Mouse (Mus musculus) midbrain, embryonic 14.5 days (tissue): ENCODE measurements around the gene Sv2c. TPM values are rescaled to one million over a fixed set of nuclear protein-coding genes. Genes with fewer than 3 reads are reported as not detected.

Source experiments
- ATAC-seq: fragments of 200-750 bp; cut with Nextera tagmentation; 2 replicates; pipeline ENCODE4 v1.8.0; 2017; ENCODE audit warnings: moderate number of reproducible peaks, moderate library complexity; ENCODE audit not compliant: low FRiP score, low TSS enrichment
- DNase-seq: peaks from one replicate; pipeline ENCODE4 v3.0.0-alpha.2; 2015
- H3K27ac ChIP-seq: fragments of 300-500 bp; sonication (generic); replicated peaks from 2 replicates; pipeline ENCODE4 v1.5.1; 2014; ENCODE audit warnings: mild to moderate bottlenecking, low read depth, low read length, moderate library complexity
- H3K27me3 ChIP-seq: fragments of 300-500 bp; sonication (generic); 2 replicates; pipeline ENCODE4 v1.6.1; 2014; ENCODE audit warnings: low read length, control low read depth, mixed read lengths; ENCODE audit not compliant: control insufficient read depth, insufficient read depth
- H3K36me3 ChIP-seq: fragments of 300-500 bp; sonication (generic); 2 replicates; pipeline ENCODE4 v1.6.1; 2014; ENCODE audit warnings: low read length, control low read depth; ENCODE audit not compliant: control insufficient read depth, insufficient read depth
- H3K4me1 ChIP-seq: fragments of 300-500 bp; sonication (generic); 2 replicates; pipeline ENCODE4 v1.6.1; 2014; ENCODE audit warnings: mild to moderate bottlenecking, antibody characterized with exemption, low read length, control low read depth; ENCODE audit not compliant: control insufficient read depth, insufficient read depth
- H3K4me2 ChIP-seq: fragments of 300-500 bp; sonication (generic); 2 replicates; pipeline ENCODE4 v1.6.1; 2014; ENCODE audit warnings: mild to moderate bottlenecking, low read length, moderate library complexity
- H3K4me3 ChIP-seq: fragments of 300-500 bp; sonication (generic); replicated peaks from 2 replicates; pipeline ENCODE4 v1.5.1; 2014; ENCODE audit warnings: low read depth, low read length
- H3K9ac ChIP-seq: fragments of 300-500 bp; sonication (generic); replicated peaks from 2 replicates; pipeline ENCODE4 v1.6.1; 2014; ENCODE audit warnings: mild to moderate bottlenecking, low read length, moderate library complexity
- H3K9me3 ChIP-seq: fragments of 300-500 bp; sonication (generic); 2 replicates; pipeline ENCODE4 v1.6.1; 2016; ENCODE audit warnings: low read length, control low read depth, mixed read lengths; ENCODE audit not compliant: control insufficient read depth
- WGBS: fragments of 180-500 bp; shearing (Covaris S2); extraction: QIAGEN DNeasy Blood & Tissue Kit; methylation state at CpG from one replicate; pipeline ENCODE4 v1.1.7; 2014; 5-methylcytosine and 5-hydroxymethylcytosine counted together
- polyA plus RNA-seq: library from polyadenylated mRNA; unstranded; fragments of >200 nt; fragmentation: Nextera tagmentation; extraction: Ambion mirVana; gene quantifications from 2 replicates; pipeline ENCODE4 v1.2.1, GENCODE M21; 2014

Gene Sv2c
- polyA plus RNA-seq, 1 experiment from 2014 or later = 9.2 TPM

DNA sequence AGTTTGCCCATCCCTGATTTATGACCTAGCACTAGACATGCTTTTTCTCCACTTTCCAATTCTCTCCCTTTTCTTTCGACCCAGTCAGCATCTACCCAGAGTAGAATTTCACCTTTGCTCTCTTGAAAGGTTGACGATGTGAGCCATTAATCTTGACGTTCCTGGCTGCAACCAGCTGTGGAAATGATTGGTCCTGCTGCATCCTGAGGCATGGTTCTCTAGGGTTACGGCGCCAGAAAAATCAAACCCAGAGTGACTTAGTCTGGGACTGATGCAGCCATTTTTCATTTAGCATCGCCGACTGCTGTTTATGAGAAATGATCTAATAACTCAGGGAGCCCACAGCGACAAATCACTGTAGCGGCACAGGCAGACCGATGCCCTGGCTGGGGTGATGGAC lies 133.0 kb downstream of the Sv2c start:
- H3K4me3 ChIP-seq = no peak overlapping the region
- WGBS = 91% methylated on average over 10 of the region's 10 CpGs
- ATAC-seq = no peak
- no peaks in the 10 kb centered on the region for H3K9me3 ChIP-seq
- H3K9ac ChIP-seq = no peak overlapping the region
- no peak for DNase-seq
- no peak overlapping the region for H3K4me2 ChIP-seq
- no peaks in the 10 kb centered on the region for H3K36me3 ChIP-seq
- no peaks in the 10 kb centered on the region for H3K27me3 ChIP-seq
- no peak overlapping the region for H3K27ac ChIP-seq
- peaks cover 3% of the 10 kb centered on the region; the same call in 1 of the 2 replicates for H3K4me1 ChIP-seq

DNA sequence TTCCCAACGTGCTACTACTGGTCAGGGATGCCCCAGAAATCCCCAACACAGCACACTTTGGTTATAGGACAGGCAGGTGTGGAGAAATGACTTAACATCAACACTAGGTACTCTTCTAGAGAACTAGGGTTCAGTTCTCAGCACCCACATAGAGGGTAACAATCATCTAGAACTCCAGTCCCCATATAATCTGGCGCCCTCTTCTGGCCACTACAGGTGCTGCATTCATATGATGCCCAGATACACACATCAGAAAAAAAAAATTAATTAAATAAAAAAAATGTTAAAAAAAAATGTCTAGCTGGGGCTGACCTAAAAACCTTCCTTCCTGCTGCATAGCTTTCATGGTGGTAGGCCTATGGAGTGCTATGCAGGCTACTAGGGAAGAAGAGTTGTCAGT lies 135.1 kb downstream of the Sv2c start:
- Histone ChIP-seq H3K27ac (no peak overlapping the region), H3K4me3 (no peak overlapping the region), H3K36me3 (no peaks in the 10 kb centered on the region), H3K4me1 (peaks cover 3% of the 10 kb centered on the region; the same call in 1 of the 2 replicates), H3K9ac (no peak overlapping the region), H3K9me3 (no peaks in the 10 kb centered on the region), H3K27me3 (no peaks in the 10 kb centered on the region), H3K4me2 (no peak overlapping the region)
- 51% methylated on average over 2 of the region's 2 CpGs for WGBS
- DNase-seq (no peak), ATAC-seq (no peak)

DNA sequence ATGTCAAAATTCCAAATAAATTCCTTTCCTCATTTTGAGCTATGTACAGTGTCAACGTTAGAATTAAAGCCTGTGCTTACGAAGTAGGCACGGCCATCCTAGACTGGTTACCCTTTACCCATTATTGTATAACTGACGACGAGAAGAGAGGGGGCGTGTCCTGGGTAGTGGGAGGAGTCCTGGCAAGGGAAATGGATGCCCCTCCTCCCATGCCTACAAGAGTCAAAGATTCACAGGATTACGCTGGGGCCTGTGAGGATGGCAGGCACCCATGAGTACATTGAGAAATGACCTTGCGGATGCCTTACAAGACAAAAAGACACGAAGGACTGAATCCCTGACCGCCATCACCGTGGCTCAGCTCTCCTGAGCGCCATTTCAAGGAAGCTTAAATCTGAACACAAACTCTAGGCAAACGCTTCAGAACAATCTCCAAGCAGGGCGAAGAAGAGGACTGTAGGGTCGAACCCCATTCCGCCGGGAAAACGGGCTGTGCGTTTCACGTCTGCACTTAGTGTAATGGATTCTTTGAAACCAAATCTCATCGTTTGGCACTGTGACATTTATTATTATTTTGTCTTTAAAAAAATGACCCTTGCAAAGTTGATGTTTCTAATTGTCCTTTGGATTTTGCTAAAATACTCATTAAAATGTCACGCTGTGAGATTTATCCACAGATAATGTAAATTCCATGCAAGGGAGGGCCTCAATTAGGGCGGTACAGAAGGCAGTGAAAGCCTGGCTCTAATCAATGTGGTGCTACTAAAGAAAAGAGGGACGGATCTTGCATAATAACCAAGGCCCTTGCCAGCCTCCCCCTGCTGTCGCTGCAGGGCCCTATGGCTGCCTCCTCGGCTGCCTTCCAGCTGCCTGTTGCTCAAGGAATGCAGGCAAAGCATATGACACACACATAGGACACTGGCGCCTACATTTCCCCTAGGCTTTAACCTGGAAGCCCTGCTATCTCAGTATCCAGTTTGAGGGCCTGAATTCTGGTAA lies 137.4 kb downstream of the Sv2c start:
- Histone ChIP-seq H3K4me3 (no peak overlapping the region), H3K4me1 (peaks cover 3% of the 10 kb centered on the region; the same call in 1 of the 2 replicates), H3K27ac (peak overlapping the region; percentile 13; the same call in 1 of the 2 replicates), H3K27me3 (no peaks in the 10 kb centered on the region), H3K9ac (no peak overlapping the region), H3K9me3 (no peaks in the 10 kb centered on the region), H3K4me2 (no peak overlapping the region), H3K36me3 (no peaks in the 10 kb centered on the region)
- WGBS = 61% methylated on average over 27 of the region's 27 CpGs
- ATAC-seq (peak; percentile 83), DNase-seq (peak; percentile 76)

DNA sequence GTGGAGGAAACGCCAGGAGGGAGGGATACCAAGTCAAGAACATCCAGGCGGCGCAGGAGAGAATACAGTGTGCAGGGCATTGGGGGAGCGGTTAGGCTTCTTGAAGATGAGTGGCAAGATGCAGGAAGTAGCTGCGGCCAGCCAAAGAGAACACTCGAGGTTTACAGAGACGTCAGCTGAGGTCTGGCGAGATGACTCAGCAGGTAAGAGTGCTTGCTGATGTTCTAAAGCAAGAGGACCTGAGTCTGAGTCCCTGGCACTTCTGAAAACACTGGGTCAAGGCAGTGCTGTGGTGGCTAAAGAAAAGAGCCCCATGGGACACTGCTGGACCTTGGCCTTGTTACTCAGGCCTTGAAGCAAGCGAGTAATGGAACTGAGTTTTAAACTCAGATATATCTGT lies 144.2 kb downstream of the Sv2c start:
- WGBS = 90% methylated on average over 9 of the region's 9 CpGs
- Histone ChIP-seq H3K9me3 (no peaks in the 10 kb centered on the region), H3K9ac (no peak overlapping the region), H3K4me2 (no peak overlapping the region), H3K27ac (no peak overlapping the region), H3K4me3 (no peak overlapping the region), H3K4me1 (no peaks in the 10 kb centered on the region), H3K27me3 (no peaks in the 10 kb centered on the region), H3K36me3 (no peaks in the 10 kb centered on the region)
- ATAC-seq = no peak
- DNase-seq = no peak

DNA sequence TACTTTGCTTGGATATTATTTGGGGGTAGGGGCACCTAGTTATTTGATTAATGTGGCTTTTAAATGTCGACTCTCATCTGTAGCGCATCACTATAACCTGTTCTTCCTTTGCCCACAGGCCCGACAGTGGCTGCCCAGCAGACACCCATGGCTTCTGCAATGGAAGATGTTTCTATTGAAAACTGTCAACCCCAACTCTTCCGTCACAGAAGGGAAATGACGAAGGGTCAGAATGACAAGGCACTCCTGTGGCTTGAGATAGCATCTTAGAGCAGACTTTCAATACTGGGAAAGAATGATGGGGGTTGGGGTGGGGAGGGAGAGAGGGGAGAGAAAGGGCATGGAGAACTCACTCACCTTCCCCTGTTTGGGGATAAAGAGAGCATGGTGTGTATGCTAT lies 145.2 kb downstream of the Sv2c start:
- Histone ChIP-seq H3K9me3 (no peaks in the 10 kb centered on the region), H3K36me3 (no peaks in the 10 kb centered on the region), H3K9ac (no peak overlapping the region), H3K27me3 (no peaks in the 10 kb centered on the region), H3K27ac (no peak overlapping the region), H3K4me1 (no peaks in the 10 kb centered on the region), H3K4me3 (no peak overlapping the region), H3K4me2 (no peak overlapping the region)
- ATAC-seq (no peak), DNase-seq (no peak)
- WGBS = 89% methylated on average over 5 of the region's 5 CpGs

DNA sequence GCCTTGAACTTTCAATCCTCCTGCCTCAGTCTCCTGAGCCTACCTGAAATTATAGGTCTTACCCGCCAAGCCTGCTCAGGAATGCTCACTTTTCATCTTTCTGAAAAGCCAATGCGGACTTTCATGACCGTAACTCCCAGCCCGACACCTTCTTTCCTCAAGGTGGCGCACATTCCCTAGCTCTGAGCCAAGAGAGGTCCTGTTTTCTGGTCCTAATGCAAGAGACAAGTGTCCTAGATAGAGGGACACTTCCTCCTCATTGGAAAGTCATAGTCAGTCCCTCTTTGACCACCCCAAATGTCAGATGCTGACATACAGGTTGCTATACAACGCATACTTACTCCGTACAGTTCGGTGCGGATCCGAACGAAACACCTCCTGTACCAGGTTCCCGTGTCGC lies 146.0 kb downstream of the Sv2c start:
- Histone ChIP-seq H3K4me1 (no peaks in the 10 kb centered on the region), H3K27ac (no peak overlapping the region), H3K9me3 (no peaks in the 10 kb centered on the region), H3K4me3 (no peak overlapping the region), H3K27me3 (no peaks in the 10 kb centered on the region), H3K36me3 (no peaks in the 10 kb centered on the region), H3K9ac (no peak overlapping the region), H3K4me2 (no peak overlapping the region)
- WGBS = 71% methylated on average over 13 of the region's 13 CpGs
- peak; percentile 74 for DNase-seq
- ATAC-seq = no peak

DNA sequence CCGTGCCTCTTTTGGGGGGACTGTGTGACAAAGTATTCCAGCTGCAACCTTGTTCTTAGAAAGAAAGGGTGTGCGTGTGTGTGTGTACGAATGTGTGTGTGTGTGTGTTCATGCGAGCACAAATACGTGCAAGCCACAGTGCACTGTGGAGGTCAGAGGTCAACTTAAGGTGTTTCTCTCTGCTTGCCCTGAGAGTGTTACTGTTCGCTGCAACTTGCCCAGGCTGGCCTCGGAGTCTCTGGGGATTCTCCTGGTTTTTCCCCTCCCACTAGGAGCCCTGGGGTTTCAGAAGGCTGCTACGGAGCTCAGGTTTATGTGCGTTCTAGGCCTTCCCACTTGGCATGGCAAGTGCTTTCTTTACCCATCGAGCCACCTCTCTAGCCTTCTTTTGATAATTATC lies 157.2 kb downstream of the Sv2c start:
- H3K4me2 ChIP-seq = no peak overlapping the region
- H3K27ac ChIP-seq = no peak overlapping the region
- H3K27me3 ChIP-seq = no peaks in the 10 kb centered on the region
- no peak overlapping the region for H3K9ac ChIP-seq
- no peak for DNase-seq
- H3K4me1 ChIP-seq = no peaks in the 10 kb centered on the region
- ATAC-seq = no peak
- no peak overlapping the region for H3K4me3 ChIP-seq
- H3K36me3 ChIP-seq = no peaks in the 10 kb centered on the region
- 84% methylated on average over 10 of the region's 10 CpGs for WGBS
- no peaks in the 10 kb centered on the region for H3K9me3 ChIP-seq

DNA sequence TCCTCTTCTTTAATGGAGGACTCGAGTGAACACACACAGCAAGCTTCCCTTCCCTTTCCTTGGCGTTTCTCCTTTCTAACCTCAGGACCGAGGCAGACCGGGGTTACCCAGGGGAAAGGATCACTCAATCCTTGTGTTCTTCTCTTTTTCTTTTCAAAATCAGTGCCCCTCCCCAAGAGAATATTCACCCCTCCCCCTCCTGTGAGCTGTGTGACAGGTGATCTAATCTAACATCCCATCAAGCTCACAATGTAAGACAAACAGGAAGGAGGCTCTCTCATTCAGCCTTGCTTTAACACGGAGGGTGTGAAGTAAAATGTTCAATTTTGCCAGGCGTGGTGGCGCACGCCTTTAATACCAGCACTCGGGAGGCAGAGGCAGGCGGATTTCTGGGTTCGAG lies 158.3 kb downstream of the Sv2c start:
- no peaks in the 10 kb centered on the region for H3K36me3 ChIP-seq
- no peaks in the 10 kb centered on the region for H3K27me3 ChIP-seq
- H3K4me3 ChIP-seq = no peak overlapping the region
- no peak overlapping the region for H3K9ac ChIP-seq
- ATAC-seq (no peak), DNase-seq (no peak)
- H3K9me3 ChIP-seq = no peaks in the 10 kb centered on the region
- H3K4me1 ChIP-seq = no peaks in the 10 kb centered on the region
- 94% methylated on average over 11 of the region's 11 CpGs for WGBS
- H3K4me2 ChIP-seq = no peak overlapping the region
- no peak overlapping the region for H3K27ac ChIP-seq
